Mouse (Mus musculus): ENCODE data around the gene Vmn1r137. TPM values are rescaled to one million over a fixed set of nuclear protein-coding genes. Genes with fewer than 3 reads are reported as not detected.
"Not testable (repeated sequence)": the region's sequence is repeated elsewhere in the genome, so short reads cannot be mapped to it uniquely, and the experiment has no call there.

Gene Vmn1r137
- not detected in 2 replicates for polyA plus RNA-seq (2012; rRNA removed)

DNA sequence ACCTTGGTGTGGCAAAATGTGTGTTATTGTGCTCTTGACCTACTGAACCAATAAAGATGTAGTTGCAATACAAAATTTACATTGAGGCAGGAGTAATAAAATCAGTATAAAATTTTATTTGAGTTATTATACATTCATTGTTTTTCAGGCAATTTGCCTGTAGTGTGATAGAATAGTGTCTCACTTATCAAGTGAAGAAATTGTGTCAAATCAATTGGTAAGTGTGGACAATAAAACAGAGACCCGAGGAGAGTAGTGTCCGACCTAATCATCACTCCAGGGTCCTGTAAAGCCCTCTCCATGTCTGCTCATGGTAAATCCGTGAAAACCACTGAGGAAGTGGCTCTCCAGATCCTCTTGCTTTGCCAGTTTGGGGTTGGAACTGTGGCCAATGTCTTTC is at the start of gene Vmn1r137:
TSS of gene Vmn1r137 (plus strand) at position 301 of the 400 bp plus-strand sequence.
- no CpG with 5 or more reads among the region's 3 CpGs for WGBS
- not testable (repeated sequence) for DNase-seq; H3K27me3 ChIP-seq (replicated peaks; ENCODE audit: control insufficient read depth, insufficient read depth, low read length); H3K36me3 ChIP-seq (ENCODE audit: control insufficient read depth, insufficient read depth, low read length); H3K4me1 ChIP-seq (ENCODE audit: control insufficient read depth, insufficient read depth, low read length); H3K27ac ChIP-seq (ENCODE audit: insufficient read depth, low read depth, low read length); H3K4me3 ChIP-seq (ENCODE audit: insufficient read depth, low read depth, low read length)

DNA sequence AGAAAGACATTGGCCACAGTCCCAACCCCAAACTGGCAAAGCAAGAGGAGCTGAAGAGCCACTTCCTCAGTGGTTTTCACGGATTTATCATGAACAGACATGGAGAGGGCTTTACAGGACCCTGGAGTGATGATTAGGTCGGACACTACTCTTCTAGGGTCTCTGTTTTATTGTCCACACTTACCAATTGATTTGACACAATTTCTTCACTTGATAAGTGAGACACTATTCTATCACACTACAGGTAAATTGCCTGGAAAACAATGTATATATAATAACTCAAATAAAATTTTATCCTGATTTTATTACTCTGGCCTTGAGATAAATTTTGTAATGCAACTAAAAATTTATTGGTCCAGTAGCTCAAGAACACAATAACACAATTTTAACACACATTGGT is 34.4 kb downstream of the Vmn1r137 start, which contains the start of gene Vmn1r138:
TSS of gene Vmn1r138 (minus strand) at position 101 of the 400 bp plus-strand sequence.
- H3K36me3 ChIP-seq (ENCODE audit: control insufficient read depth, insufficient read depth, low read length); H3K4me3 ChIP-seq (ENCODE audit: insufficient read depth, low read depth, low read length); H3K27ac ChIP-seq (ENCODE audit: insufficient read depth, low read depth, low read length); DNase-seq; H3K27me3 ChIP-seq (replicated peaks; ENCODE audit: control insufficient read depth, insufficient read depth, low read length); H3K4me1 ChIP-seq (ENCODE audit: control insufficient read depth, insufficient read depth, low read length): not testable (repeated sequence)
- no CpG with 5 or more reads among the region's 2 CpGs for WGBS

Other genes with a start within 250 kb of the Vmn1r137 start
- not detected in 2 replicates for gene Gm4175, start 233.1 kb upstream of the Vmn1r137 start, polyA plus RNA-seq (2012; rRNA removed)
- not detected in 2 replicates for gene Gm4177, start 197.9 kb upstream of the Vmn1r137 start, polyA plus RNA-seq (2012; rRNA removed)
- gene Vmn1r135, start 162.2 kb upstream of the Vmn1r137 start, polyA plus RNA-seq (2012; rRNA removed) = not detected in 2 replicates
- not detected in 2 replicates for gene Gm5725, start 150.3 kb upstream of the Vmn1r137 start, polyA plus RNA-seq (2012; rRNA removed)
- not detected in 2 replicates for gene Gm5891, start 73.3 kb upstream of the Vmn1r137 start, polyA plus RNA-seq (2012; rRNA removed)
- gene Vmn1r138, start 34.3 kb downstream of the Vmn1r137 start, polyA plus RNA-seq (2012; rRNA removed) = not detected in 2 replicates
- gene Gm6176, start 61.7 kb downstream of the Vmn1r137 start, polyA plus RNA-seq (2012; rRNA removed) = not detected in 2 replicates
- not detected in 2 replicates for gene Vmn1r139, start 74.5 kb downstream of the Vmn1r137 start, polyA plus RNA-seq (2012; rRNA removed)
- gene Gm16451, start 123.7 kb downstream of the Vmn1r137 start, polyA plus RNA-seq (2012; rRNA removed) = not detected in 2 replicates
- gene Gm10666, start 140.2 kb downstream of the Vmn1r137 start, polyA plus RNA-seq (2012; rRNA removed) = not detected in 2 replicates
- not detected in 2 replicates for gene Vmn1r142, start 169.4 kb downstream of the Vmn1r137 start, polyA plus RNA-seq (2012; rRNA removed)
- gene Vmn1r143, start 194.8 kb downstream of the Vmn1r137 start, polyA plus RNA-seq (2012; rRNA removed) = not detected in 2 replicates
- gene Gm8653, start 206.7 kb downstream of the Vmn1r137 start, polyA plus RNA-seq (2012; rRNA removed) = not detected in 2 replicates
- not detected in 2 replicates for gene Gm8453, start 234.9 kb downstream of the Vmn1r137 start, polyA plus RNA-seq (2012; rRNA removed)